Mouse (Mus musculus) neural tube, embryonic 13.5 days (tissue): ENCODE data around the gene Miga2. TPM values are rescaled to one million over a fixed set of nuclear protein-coding genes. Genes with fewer than 3 reads are reported as not detected.

ENCODE experiments used
- ATAC-seq: fragments of 200-750 bp; cut with Nextera tagmentation; 2 replicates; pipeline ENCODE4 v1.8.0; 2017; ENCODE audit warnings: low read depth, mild to moderate bottlenecking, moderate TSS enrichment, moderate library complexity
- H3K27ac ChIP-seq: fragments of 300-500 bp; sonication (generic); replicated peaks from 2 replicates; pipeline ENCODE4 v1.5.1; 2015; ENCODE audit warnings: moderate library complexity, mild to moderate bottlenecking, inconsistent platforms
- H3K27me3 ChIP-seq: fragments of 300-500 bp; sonication (generic); 2 replicates; pipeline ENCODE4 v1.6.1; 2015; ENCODE audit warnings: mild to moderate bottlenecking, inconsistent platforms
- H3K36me3 ChIP-seq: fragments of 300-500 bp; sonication (generic); 2 replicates; pipeline ENCODE4 v1.6.1; 2015; ENCODE audit warnings: mild to moderate bottlenecking, inconsistent platforms
- H3K4me1 ChIP-seq: fragments of 300-500 bp; sonication (generic); replicated peaks from 2 replicates; pipeline ENCODE4 v1.6.1; 2015; ENCODE audit warnings: inconsistent platforms
- H3K4me2 ChIP-seq: fragments of 300-500 bp; sonication (generic); 2 replicates; pipeline ENCODE4 v1.6.1; 2015; ENCODE audit warnings: inconsistent platforms, mild to moderate bottlenecking, moderate library complexity
- H3K4me3 ChIP-seq: fragments of 300-500 bp; sonication (generic); 2 replicates; pipeline ENCODE4 v1.5.1; 2015; ENCODE audit warnings: mild to moderate bottlenecking, inconsistent platforms
- H3K9ac ChIP-seq: fragments of 300-500 bp; sonication (generic); 2 replicates; pipeline ENCODE4 v1.6.1; 2015; ENCODE audit warnings: moderate library complexity, mild to moderate bottlenecking, inconsistent platforms
- H3K9me3 ChIP-seq: fragments of 300-500 bp; sonication (generic); 2 replicates; pipeline ENCODE4 v1.6.1; 2016; ENCODE audit warnings: inconsistent platforms
- WGBS: fragments of 180-500 bp; shearing (Covaris S2); methylation state at CpG from one replicate; pipeline ENCODE4 v1.1.7; 2015; 5-methylcytosine and 5-hydroxymethylcytosine counted together
- polyA plus RNA-seq: library from polyadenylated mRNA; unstranded; fragments of >200 nt; fragmentation: Nextera tagmentation; extraction: Ambion mirVana; gene quantifications from 2 replicates; pipeline ENCODE4 v1.2.1, GENCODE M21; 2015

Gene Miga2
- polyA plus RNA-seq, 1 experiment from 2014 or later = 26.3 TPM

GRCm38 (mm10) chr2:30386913-30387312 is 22.9 kb downstream of the Miga2 start:
- ATAC-seq = no peak
- Histone ChIP-seq H3K9me3 (no peaks in the 10 kb centered on the region), H3K9ac (no peak overlapping the region), H3K4me2 (no peak overlapping the region), H3K4me3 (no peak overlapping the region), H3K27me3 (no peaks in the 10 kb centered on the region), H3K27ac (no peak overlapping the region), H3K4me1 (peaks cover 8% of the 10 kb centered on the region), H3K36me3 (peaks cover 38% of the 10 kb centered on the region)
- 89% methylated on average over 9 of the region's 9 CpGs for WGBS

GRCm38 (mm10) chr2:30389000-30389399 is 25.0 kb downstream of the Miga2 start:
- no peaks in the 10 kb centered on the region for H3K9me3 ChIP-seq
- no peak overlapping the region for H3K9ac ChIP-seq
- H3K4me1 ChIP-seq = peaks cover 20% of the 10 kb centered on the region
- H3K27ac ChIP-seq = no peak overlapping the region
- H3K36me3 ChIP-seq = peaks cover 17% of the 10 kb centered on the region
- H3K4me3 ChIP-seq = no peak overlapping the region
- no peak for ATAC-seq
- no peaks in the 10 kb centered on the region for H3K27me3 ChIP-seq
- H3K4me2 ChIP-seq = no peak overlapping the region
- 86% methylated on average over 2 of the region's 2 CpGs for WGBS

DNA sequence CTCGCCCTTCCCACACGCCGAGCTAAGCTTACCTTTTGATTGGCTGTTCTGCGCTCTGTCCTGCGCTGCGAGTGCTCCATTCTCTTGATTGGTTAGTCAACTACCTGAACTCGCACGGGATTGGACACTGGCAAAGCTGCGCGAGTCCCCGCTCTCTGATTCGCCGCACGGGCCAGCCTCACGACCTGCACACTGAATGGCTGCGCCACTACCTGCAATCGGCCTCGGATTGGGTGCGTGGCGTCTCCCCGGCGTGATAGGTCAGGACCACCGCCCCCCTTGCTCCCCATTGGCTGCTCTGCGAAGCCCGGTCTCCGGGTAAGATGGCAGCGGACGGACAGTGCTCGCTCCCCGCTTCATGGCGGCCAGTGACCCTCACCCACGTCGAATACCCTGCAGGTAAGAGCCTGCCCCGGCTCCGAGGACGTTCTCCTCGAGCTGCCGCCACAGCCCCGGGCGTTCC is 28.1 kb downstream of the Miga2 start, which contains the start of gene Dolpp1:
TSS of gene Dolpp1 (plus strand) at position 141 of the 463 bp plus-strand sequence.
- ATAC-seq = peak; percentile 99
- peaks cover 24% of the 10 kb centered on the region for H3K4me1 ChIP-seq
- WGBS = under 1% methylated on average over 40 of the region's 40 CpGs

GRCm38 (mm10) chr2:30392577-30393369 is 28.7 kb downstream of the Miga2 start:
- H3K4me2 ChIP-seq = peak overlapping the region; percentile 97
- peak overlapping the region; percentile 94 for H3K27ac ChIP-seq
- H3K27me3 ChIP-seq = no peaks in the 10 kb centered on the region
- H3K9ac ChIP-seq = peak overlapping the region; percentile 77
- WGBS = under 1% methylated on average over 40 of the region's 54 CpGs
- ATAC-seq = peak; percentile 85
- H3K9me3 ChIP-seq = no peaks in the 10 kb centered on the region
- H3K4me1 ChIP-seq = peaks cover 24% of the 10 kb centered on the region
- peaks cover 22% of the 10 kb centered on the region for H3K36me3 ChIP-seq
- peak overlapping the region; percentile 63 for H3K4me3 ChIP-seq

More for the DNA sequence above, 28.1 kb downstream of the Miga2 start, which contains the start of gene Dolpp1:
- H3K27ac ChIP-seq = peak within 1 kb of the TSS; percentile 94
- H3K4me2 ChIP-seq = peak within 1 kb of the TSS; percentile 97
- no peaks in the 10 kb centered on the region for H3K27me3 ChIP-seq
- no peaks in the 10 kb centered on the region for H3K9me3 ChIP-seq
- H3K36me3 ChIP-seq = peaks cover 16% of the 10 kb centered on the region
- peak within 1 kb of the TSS; percentile 63 for H3K4me3 ChIP-seq
- H3K9ac ChIP-seq = peak within 1 kb of the TSS; percentile 77

GRCm38 (mm10) chr2:30393370-30393656 is 29.3 kb downstream of the Miga2 start:
- H3K27ac ChIP-seq = peak overlapping the region; percentile 94

DNA sequence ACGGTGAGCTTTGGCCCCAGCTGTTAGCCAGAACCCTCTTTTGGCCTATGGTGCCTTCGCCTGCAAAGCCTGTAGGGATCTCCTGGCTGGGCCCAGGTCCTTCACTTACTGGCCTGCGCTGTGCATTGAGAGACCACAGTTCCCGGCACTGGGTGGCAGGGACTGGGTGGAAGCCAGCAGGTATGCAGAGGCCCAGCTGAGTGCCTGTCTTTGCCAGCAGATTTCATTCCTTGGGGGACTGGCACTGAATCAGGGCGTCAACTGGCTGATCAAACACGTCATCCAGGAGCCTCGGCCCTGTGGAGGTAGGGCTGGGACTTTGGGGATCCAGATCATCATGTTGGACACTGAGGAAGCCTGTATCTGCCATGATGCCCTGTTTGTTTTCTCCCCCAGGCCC is 31.7 kb downstream of the Miga2 start:
- H3K4me2 ChIP-seq = no peak overlapping the region
- no peak overlapping the region for H3K4me3 ChIP-seq
- H3K27me3 ChIP-seq = no peaks in the 10 kb centered on the region
- 96% methylated on average over 7 of the region's 7 CpGs for WGBS
- ATAC-seq = no peak
- no peak overlapping the region for H3K27ac ChIP-seq
- peaks cover 48% of the 10 kb centered on the region for H3K4me1 ChIP-seq
- no peaks in the 10 kb centered on the region for H3K9me3 ChIP-seq
- peaks cover 46% of the 10 kb centered on the region for H3K36me3 ChIP-seq
- no peak overlapping the region for H3K9ac ChIP-seq

More at GRCm38 (mm10) chr2:30393370-30393656, 29.3 kb downstream of the Miga2 start:
- Histone ChIP-seq H3K4me1 (peaks cover 24% of the 10 kb centered on the region), H3K9me3 (no peaks in the 10 kb centered on the region), H3K4me2 (peak overlapping the region; percentile 97), H3K4me3 (peak overlapping the region; percentile 63), H3K27me3 (no peaks in the 10 kb centered on the region), H3K36me3 (peaks cover 28% of the 10 kb centered on the region), H3K9ac (peak overlapping the region; percentile 77)
- WGBS = 75% methylated on average over 1 of the region's 1 CpGs
- ATAC-seq = no peak

GRCm38 (mm10) chr2:30396246-30396645 is 32.2 kb downstream of the Miga2 start:
- Histone ChIP-seq H3K9me3 (no peaks in the 10 kb centered on the region), H3K4me1 (peaks cover 47% of the 10 kb centered on the region), H3K27me3 (no peaks in the 10 kb centered on the region), H3K4me2 (no peak overlapping the region), H3K27ac (no peak overlapping the region), H3K36me3 (peaks cover 51% of the 10 kb centered on the region), H3K9ac (no peak overlapping the region), H3K4me3 (no peak overlapping the region)
- 90% methylated on average over 7 of the region's 7 CpGs for WGBS
- no peak for ATAC-seq

DNA sequence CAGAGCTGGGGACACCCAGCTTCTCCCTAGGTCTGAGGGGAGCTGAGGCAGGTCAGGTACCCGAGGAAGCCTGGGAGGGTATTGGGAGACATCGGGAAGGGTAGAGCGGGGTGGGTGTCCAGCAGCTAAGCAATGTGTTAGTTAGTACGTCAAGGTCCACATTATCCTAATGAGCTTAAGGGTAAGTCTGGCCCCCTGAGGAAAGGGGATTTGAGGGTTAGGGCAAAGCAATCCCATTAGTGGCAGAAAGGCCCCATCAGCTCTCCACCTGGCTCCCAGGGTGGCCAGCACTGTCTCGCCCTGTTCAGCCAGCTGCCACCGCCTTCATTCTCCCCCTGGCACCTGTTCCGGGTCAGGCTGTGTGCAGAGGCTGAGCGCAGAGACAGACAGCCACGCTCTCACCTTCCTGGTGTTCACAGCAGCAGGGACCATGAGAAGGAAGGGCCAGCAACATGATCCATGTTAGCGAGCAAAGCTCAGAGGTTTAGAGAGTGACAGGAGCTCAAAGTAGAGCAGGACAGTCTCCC is 34.0 kb downstream of the Miga2 start:
- peaks cover 69% of the 10 kb centered on the region for H3K36me3 ChIP-seq
- no peaks in the 10 kb centered on the region for H3K9me3 ChIP-seq
- WGBS = 80% methylated on average over 10 of the region's 10 CpGs
- H3K9ac ChIP-seq = no peak overlapping the region
- ATAC-seq = no peak
- H3K4me3 ChIP-seq = no peak overlapping the region
- H3K4me2 ChIP-seq = no peak overlapping the region
- no peaks in the 10 kb centered on the region for H3K27me3 ChIP-seq
- peaks cover 39% of the 10 kb centered on the region for H3K4me1 ChIP-seq
- H3K27ac ChIP-seq = no peak overlapping the region

DNA sequence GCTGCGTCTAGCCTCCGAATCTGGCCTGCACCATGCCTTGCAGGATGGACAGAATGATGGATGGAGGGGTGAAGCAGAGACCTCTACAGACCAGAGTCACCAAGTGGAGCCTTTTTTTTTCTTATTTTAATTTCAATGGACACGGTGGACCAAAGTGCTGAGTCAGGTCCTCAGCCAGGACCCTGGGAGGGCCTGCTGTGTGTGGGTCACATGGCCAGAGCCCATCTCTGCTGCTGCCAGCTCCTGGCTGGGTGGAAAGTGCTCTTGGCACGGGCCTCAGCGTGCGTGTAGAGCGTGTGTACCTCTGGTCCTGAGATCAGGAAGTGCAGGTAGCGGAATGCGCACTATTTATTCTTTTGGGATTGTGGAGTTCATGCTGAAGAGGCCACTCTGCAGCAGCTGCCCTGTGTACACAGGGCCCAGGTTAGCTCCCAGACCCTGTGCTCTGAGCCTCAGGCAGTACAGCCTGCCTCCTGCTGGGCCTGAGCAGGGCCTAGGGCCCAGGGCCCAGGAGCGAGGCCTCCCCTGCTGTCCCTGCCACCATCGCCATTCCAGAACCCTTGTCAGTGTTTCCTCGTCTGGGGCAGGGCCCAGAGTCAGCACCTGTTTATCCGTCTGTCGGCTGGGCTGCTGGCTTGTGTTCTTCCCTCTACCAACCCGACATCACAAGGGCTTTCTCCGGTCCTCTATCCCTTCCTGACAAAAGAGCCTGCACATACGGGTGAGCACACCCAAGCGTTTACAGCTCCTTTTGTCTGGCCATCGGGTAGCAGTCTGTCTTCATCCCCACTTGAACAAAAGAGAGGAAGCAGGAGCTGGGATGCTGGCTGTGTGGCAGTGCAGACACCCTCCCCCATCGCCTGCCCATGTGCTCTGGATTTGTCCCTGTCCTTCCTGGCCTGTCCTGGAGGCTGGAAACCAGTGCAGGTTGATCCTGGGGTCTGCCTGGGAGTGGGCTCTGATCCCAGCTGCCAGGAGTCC is 35.4 kb downstream of the Miga2 start:
- Histone ChIP-seq H3K27me3 (no peaks in the 10 kb centered on the region), H3K9ac (peak overlapping the region; percentile 60), H3K4me2 (no peak overlapping the region), H3K27ac (peak overlapping the region; percentile 77), H3K9me3 (no peaks in the 10 kb centered on the region), H3K4me3 (no peak overlapping the region), H3K4me1 (peaks cover 25% of the 10 kb centered on the region), H3K36me3 (peaks cover 82% of the 10 kb centered on the region)
- WGBS = 21% methylated on average over 20 of the region's 20 CpGs
- peak; percentile 68 for ATAC-seq

DNA sequence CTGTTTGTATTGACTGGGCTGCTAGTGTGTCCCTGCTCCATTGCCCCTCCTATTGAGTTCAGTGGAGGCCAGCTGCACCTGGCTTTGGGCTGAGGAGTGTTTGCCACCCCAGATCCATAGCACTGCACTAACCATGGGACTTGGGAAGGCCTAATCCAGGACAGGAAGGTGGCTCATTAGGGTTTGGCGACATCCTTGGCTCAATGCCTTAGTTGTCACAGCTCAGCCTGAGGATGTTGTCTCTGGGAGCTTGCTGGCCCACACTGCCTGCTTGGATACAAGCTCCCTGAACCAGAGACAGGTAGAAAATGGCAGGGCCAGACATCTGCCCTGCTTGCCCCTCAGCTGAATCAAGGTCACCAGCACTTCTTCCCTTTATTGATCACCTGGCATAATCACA is 37.5 kb downstream of the Miga2 start:
- H3K4me2 ChIP-seq = no peak overlapping the region
- no peak for ATAC-seq
- WGBS = 89% methylated on average over 1 of the region's 1 CpGs
- no peaks in the 10 kb centered on the region for H3K27me3 ChIP-seq
- H3K27ac ChIP-seq = no peak overlapping the region
- H3K36me3 ChIP-seq = peaks cover 92% of the 10 kb centered on the region
- H3K4me1 ChIP-seq = peaks cover 25% of the 10 kb centered on the region
- H3K4me3 ChIP-seq = no peak overlapping the region
- H3K9me3 ChIP-seq = no peaks in the 10 kb centered on the region
- H3K9ac ChIP-seq = no peak overlapping the region

GRCm38 (mm10) chr2:30402351-30402826 is 38.4 kb downstream of the Miga2 start:
- no peak overlapping the region for H3K27ac ChIP-seq
- H3K4me2 ChIP-seq = no peak overlapping the region
- 88% methylated on average over 9 of the region's 9 CpGs for WGBS
- peaks cover 25% of the 10 kb centered on the region for H3K4me1 ChIP-seq
- no peak overlapping the region for H3K4me3 ChIP-seq
- ATAC-seq = no peak
- peaks cover 92% of the 10 kb centered on the region for H3K36me3 ChIP-seq
- no peaks in the 10 kb centered on the region for H3K27me3 ChIP-seq
- H3K9me3 ChIP-seq = no peaks in the 10 kb centered on the region
- no peak overlapping the region for H3K9ac ChIP-seq

DNA sequence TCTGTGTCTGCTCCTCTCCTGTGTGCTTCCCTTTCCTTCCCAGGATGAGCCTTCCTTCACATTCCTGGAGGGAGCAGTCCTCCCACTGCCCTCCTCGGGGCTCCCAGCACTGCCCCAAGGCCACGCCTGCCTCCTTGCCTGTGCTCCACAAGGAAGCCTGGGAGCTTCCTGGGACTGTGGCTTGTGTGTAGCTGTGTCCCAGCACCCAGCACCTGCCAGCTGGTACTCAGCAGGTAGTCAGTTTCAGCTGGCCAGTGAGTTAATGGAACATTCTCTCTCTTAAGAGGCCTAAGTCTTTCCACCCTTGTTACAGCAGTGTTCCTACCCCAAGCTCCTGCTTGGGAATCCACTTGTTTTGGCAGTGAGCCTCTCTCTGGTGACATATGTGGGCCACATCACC is 38.8 kb downstream of the Miga2 start:
- no peak overlapping the region for H3K4me2 ChIP-seq
- no peak overlapping the region for H3K4me3 ChIP-seq
- H3K9ac ChIP-seq = no peak overlapping the region
- no peak for ATAC-seq
- 68% methylated on average over 2 of the region's 2 CpGs for WGBS
- no peaks in the 10 kb centered on the region for H3K9me3 ChIP-seq
- peaks cover 25% of the 10 kb centered on the region for H3K4me1 ChIP-seq
- H3K36me3 ChIP-seq = peaks cover 92% of the 10 kb centered on the region
- H3K27ac ChIP-seq = no peak overlapping the region
- no peaks in the 10 kb centered on the region for H3K27me3 ChIP-seq
